ENCODE assay signal across 8 mouse cellular contexts in the genomic region with DNA sequence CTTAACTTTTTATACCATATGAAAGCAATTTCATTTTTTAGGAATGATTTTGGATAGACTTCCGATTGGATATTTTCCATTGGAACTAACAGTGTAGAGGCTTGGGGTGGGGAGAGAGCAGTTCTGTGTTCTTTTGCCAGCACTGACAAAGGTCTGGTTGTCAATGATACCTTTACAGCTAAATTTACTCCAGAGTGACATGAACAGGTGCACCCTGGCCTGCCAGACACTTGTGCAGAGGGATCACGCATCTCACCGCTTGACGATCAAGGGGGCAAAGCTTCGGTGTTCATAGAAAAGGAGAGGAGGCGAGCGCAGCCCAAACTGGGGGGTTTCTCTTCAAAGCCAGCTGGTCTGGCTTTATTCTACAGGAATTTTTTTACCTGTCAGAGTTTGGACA. TPM values are rescaled to one million over a fixed set of nuclear protein-coding genes. Genes with fewer than 3 reads are reported as not detected.
DNase-seq lines count a peak whose midpoint lies in the region; ATAC-seq and TF ChIP-seq lines count a peak whose summit lies in the region.

A gene (plus strand): TSS at position 116 of the 400 bp plus-strand sequence.

- H3K4me3 ChIP-seq in lung, embryonic 14.5 days (ENCODE audit: low read depth, low read length) = no peak within 1 kb of the TSS
- no peak within 1 kb of the TSS for H3K4me3 ChIP-seq in hindbrain, embryonic 13.5 days
- H3K4me3 ChIP-seq in liver, embryonic 16.5 days (ENCODE audit: low read depth, low read length) = no peak within 1 kb of the TSS

- H3K27me3 ChIP-seq in lung, embryonic 14.5 days (ENCODE audit: insufficient read depth, low read length) = no peaks in the 10 kb centered on the region
- H3K27me3 ChIP-seq in hindbrain, embryonic 13.5 days = no peaks in the 10 kb centered on the region
- no peaks in the 10 kb centered on the region for H3K27me3 ChIP-seq in liver, embryonic 16.5 days (ENCODE audit: control insufficient read depth, insufficient read depth, low read depth, low read length)

- H3K36me3 ChIP-seq in lung, embryonic 14.5 days (ENCODE audit: insufficient read depth) = no peaks in the 10 kb centered on the region
- no peaks in the 10 kb centered on the region for H3K36me3 ChIP-seq in hindbrain, embryonic 13.5 days
- no peaks in the 10 kb centered on the region for H3K36me3 ChIP-seq in liver, embryonic 16.5 days (ENCODE audit: control insufficient read depth, insufficient read depth)

- H3K4me1 ChIP-seq in lung, embryonic 14.5 days (ENCODE audit: insufficient read depth) = no peaks in the 10 kb centered on the region
- H3K4me1 ChIP-seq in hindbrain, embryonic 13.5 days (replicated peaks) = no peaks in the 10 kb centered on the region
- no peaks in the 10 kb centered on the region for H3K4me1 ChIP-seq in liver, embryonic 16.5 days (ENCODE audit: control insufficient read depth, low read depth, low read length)

- no peaks in the 10 kb centered on the region for H3K9me3 ChIP-seq in lung, embryonic 14.5 days (ENCODE audit: low read depth, low read length)
- H3K9me3 ChIP-seq in hindbrain, embryonic 13.5 days = no peaks in the 10 kb centered on the region
- H3K9me3 ChIP-seq in liver, embryonic 16.5 days (replicated peaks; ENCODE audit: control insufficient read depth, low read length) = no peaks in the 10 kb centered on the region

- WGBS in lung, embryonic 14.5 days = 90% methylated on average over 7 of the region's 7 CpGs
- 90% methylated on average over 7 of the region's 7 CpGs for WGBS in hindbrain, embryonic 13.5 days
- 80% methylated on average over 7 of the region's 7 CpGs for WGBS in liver, embryonic 16.5 days (ENCODE audit: insufficient replicate concordance)

- H3K27ac ChIP-seq in lung, embryonic 14.5 days (ENCODE audit: low read depth) = no peak within 1 kb of the TSS
- no peak within 1 kb of the TSS for H3K27ac ChIP-seq in hindbrain, embryonic 13.5 days
- H3K27ac ChIP-seq in liver, embryonic 16.5 days (ENCODE audit: low read length) = no peak within 1 kb of the TSS

- H3K4me2 ChIP-seq in lung, embryonic 14.5 days = no peak within 1 kb of the TSS
- no peak within 1 kb of the TSS for H3K4me2 ChIP-seq in hindbrain, embryonic 13.5 days
- no peak within 1 kb of the TSS for H3K4me2 ChIP-seq in liver, embryonic 16.5 days (ENCODE audit: low read depth, low read length)

- DNase-seq in lung, embryonic 14.5 days = no peak
- DNase-seq in lung, postnatal 36 days = no peak
- DNase-seq in gastrocnemius, adult 18-20 months (ENCODE audit: low spot score) = peak; percentile 90
- no peak for DNase-seq in testis, postnatal 14 days (ENCODE audit: low spot score)
- DNase-seq in embryo, embryonic 10.5 days (ENCODE audit: low spot score) = no peak
- DNase-seq in thymus, postnatal 25 days = no peak

- no peak for TF ChIP-seq CTCF in lung, embryonic 14.5 days (IDR thresholded peaks at IDR 0.05; ENCODE audit: low read depth)

- H3K9ac ChIP-seq in lung, embryonic 14.5 days = no peak within 1 kb of the TSS
- no peak within 1 kb of the TSS for H3K9ac ChIP-seq in hindbrain, embryonic 13.5 days
- H3K9ac ChIP-seq in liver, embryonic 16.5 days (ENCODE audit: low read depth, low read length) = no peak within 1 kb of the TSS

- no peak for ATAC-seq in lung, embryonic 14.5 days (ENCODE audit: insufficient read depth)
- ATAC-seq in hindbrain, embryonic 13.5 days (ENCODE audit: low FRiP score) = no peak
- no peak for ATAC-seq in liver, embryonic 16.5 days (ENCODE audit: low read depth)

RNA-seq across cellular contexts. Expression of the gene that starts here (rescaled TPM):
- polyA plus RNA-seq in lung, embryonic 14.5 days (2014; fragmentation: Nextera tagmentation; extraction: Ambion mirVana) = 55.9 and 59.9 TPM in 2 replicates
- total RNA-seq in gastrocnemius, adult 18-20 months (2021) = 100 to 1,000 TPM; 431 to 527 TPM
- 21.8 and 23.2 TPM in 2 replicates for polyA plus RNA-seq in hindbrain, embryonic 13.5 days (2015; fragmentation: Nextera tagmentation; extraction: Ambion mirVana)
- 11.9 and 13.0 TPM in 2 replicates for polyA plus RNA-seq in liver, embryonic 16.5 days (2015; fragmentation: Nextera tagmentation; extraction: Ambion mirVana)
